Mouse (Mus musculus): Measurements from ENCODE around the gene Rad18. TPM values are rescaled to one million over a fixed set of nuclear protein-coding genes. Genes with fewer than 3 reads are reported as not detected.

Rad18 gene
- polyA plus RNA-seq, 1 experiment from 2014 or later = 64.2 TPM

DNA sequence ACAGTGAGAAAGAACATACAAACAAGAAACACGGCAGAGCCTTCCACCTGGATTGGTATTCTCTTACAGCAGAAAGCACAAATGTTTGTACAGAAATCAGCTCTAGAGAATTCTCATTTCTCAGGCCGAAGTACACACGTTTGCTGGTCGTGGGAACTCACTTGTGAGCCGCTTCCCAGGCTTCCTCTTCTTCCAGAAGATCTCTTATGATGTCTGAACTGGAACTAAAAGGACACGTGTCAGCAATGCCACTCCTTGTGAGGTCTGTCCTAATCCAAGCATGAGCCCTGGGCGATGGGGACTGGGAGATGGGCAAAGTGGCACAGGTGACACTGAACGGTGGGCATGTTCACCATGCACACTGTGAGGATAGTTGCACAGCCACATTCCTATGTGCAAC is 68.2 kb downstream of the Rad18 start:
- no peaks in the 10 kb centered on the region for H3K9me3 ChIP-seq
- no peak overlapping the region for H3K4me3 ChIP-seq
- no peak for DNase-seq (ENCODE audit: extremely low spot score, low spot score)
- H3K27ac ChIP-seq = no peak overlapping the region
- no peaks in the 10 kb centered on the region for H3K27me3 ChIP-seq (ENCODE audit: poor library complexity, severe bottlenecking)
- no peaks in the 10 kb centered on the region for H3K4me1 ChIP-seq
- peaks cover 60% of the 10 kb centered on the region for H3K36me3 ChIP-seq (replicated peaks)
- WGBS = 88% methylated on average over 8 of the region's 8 CpGs

DNA sequence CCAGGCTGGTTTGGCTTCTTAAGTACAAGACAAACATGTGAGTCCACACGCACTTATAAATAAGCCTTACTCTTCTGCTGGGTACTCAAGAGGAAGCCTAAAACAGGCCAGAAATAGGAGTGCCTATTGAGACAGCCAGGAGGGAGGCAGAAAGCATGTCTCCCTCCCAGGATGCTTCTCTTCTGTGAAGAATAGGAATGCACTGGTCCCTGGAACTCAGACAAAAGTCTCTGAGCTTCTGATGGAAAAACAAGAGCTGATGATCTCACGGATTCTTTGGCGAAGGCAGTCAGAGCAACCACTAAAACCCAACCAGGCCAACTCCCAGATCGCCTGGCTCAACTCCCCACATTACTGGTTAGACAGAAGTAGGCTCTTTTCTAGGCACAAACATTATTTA is 74.2 kb downstream of the Rad18 start:
- Histone ChIP-seq H3K4me3 (no peak overlapping the region), H3K27me3 (ENCODE audit: poor library complexity, severe bottlenecking) (no peaks in the 10 kb centered on the region), H3K36me3 (replicated peaks) (peaks cover 69% of the 10 kb centered on the region), H3K4me1 (no peaks in the 10 kb centered on the region), H3K27ac (no peak overlapping the region), H3K9me3 (no peaks in the 10 kb centered on the region)
- DNase-seq (ENCODE audit: extremely low spot score, low spot score) = no peak
- 89% methylated on average over 4 of the region's 4 CpGs for WGBS

DNA sequence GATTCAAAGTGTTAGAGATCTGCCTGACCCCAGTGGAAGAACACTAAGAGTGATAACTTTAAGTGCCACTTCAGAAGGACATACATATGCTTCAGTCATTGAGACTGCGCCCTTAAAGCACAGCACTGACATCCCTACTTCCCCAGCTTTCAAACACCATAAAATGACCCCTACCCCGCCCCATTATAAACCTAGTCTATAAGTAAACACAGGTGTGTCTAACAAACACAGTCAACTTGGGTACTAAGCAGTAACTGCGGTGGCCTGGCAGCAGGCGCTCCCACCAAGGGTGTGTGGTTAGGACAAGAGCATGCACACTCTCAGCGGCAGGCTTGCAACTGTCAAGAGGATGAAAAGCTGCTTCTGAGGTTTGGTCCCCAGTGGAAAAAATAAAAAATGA is 76.5 kb downstream of the Rad18 start:
- 92% methylated on average over 5 of the region's 5 CpGs for WGBS
- H3K4me3 ChIP-seq = no peak overlapping the region
- DNase-seq (ENCODE audit: extremely low spot score, low spot score) = no peak

DNA sequence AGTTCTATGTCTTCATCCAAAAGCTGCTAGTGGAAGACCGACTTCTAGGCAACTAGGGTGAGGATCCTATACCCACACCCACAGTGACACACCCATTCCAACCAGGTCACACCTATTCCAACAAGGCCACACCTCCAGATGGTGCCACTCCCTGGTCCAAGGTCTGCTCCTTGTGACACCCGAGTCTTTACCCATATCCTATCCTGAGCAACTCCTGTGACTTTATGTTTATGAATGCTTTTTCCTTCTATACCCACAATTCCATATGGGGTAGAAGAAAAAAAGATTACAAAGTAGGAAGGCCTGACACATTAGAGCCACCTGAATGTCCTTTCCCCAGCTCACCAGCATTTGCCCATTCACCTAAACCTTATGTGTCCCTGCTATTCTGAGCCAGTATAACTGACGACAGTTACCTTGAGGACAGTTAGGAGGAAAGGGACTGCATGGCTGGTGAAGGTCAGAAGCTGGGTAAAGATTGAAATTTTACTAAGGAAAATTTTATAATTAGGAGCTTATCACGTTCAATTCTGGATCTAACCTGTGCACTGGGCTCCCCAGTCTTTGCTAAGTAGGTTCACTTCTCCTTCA is 78.7 kb downstream of the Rad18 start:
- Histone ChIP-seq H3K4me3 (no peak overlapping the region), H3K36me3 (replicated peaks) (peaks cover 40% of the 10 kb centered on the region), H3K27me3 (ENCODE audit: poor library complexity, severe bottlenecking) (no peaks in the 10 kb centered on the region), H3K27ac (no peak overlapping the region), H3K4me1 (no peaks in the 10 kb centered on the region), H3K9me3 (no peaks in the 10 kb centered on the region)
- WGBS = 93% methylated on average over 4 of the region's 4 CpGs
- DNase-seq (ENCODE audit: extremely low spot score, low spot score) = no peak

More for the DNA sequence above, 76.5 kb downstream of the Rad18 start:
- no peaks in the 10 kb centered on the region for H3K27me3 ChIP-seq (ENCODE audit: poor library complexity, severe bottlenecking)
- no peaks in the 10 kb centered on the region for H3K4me1 ChIP-seq
- H3K9me3 ChIP-seq = no peaks in the 10 kb centered on the region
- no peak overlapping the region for H3K27ac ChIP-seq
- peaks cover 50% of the 10 kb centered on the region for H3K36me3 ChIP-seq (replicated peaks)

DNA sequence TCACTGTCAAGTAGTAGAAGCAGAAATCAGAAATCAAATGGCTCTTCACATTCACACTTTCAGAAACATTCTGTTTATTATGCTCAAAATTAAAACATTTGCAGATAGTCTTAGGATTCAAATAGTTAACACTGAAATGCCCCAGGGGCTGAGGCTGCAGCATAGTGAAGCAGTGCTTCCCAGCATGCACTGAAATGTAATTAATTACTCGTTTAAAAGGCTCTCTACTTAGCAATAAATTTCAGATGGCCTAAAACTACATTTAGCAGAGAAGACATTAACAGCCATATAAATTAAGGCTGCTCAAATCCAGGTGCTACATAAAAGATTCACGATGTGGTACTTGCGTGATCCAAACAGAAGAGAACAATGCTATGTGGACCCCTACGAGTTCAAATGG is 87.5 kb downstream of the Rad18 start:
- no peak overlapping the region for H3K4me3 ChIP-seq
- no peaks in the 10 kb centered on the region for H3K27me3 ChIP-seq (ENCODE audit: poor library complexity, severe bottlenecking)
- H3K36me3 ChIP-seq (replicated peaks) = no peaks in the 10 kb centered on the region
- no peaks in the 10 kb centered on the region for H3K4me1 ChIP-seq
- no peak for DNase-seq (ENCODE audit: extremely low spot score, low spot score)
- H3K9me3 ChIP-seq = no peaks in the 10 kb centered on the region
- no peak overlapping the region for H3K27ac ChIP-seq
- WGBS = 86% methylated on average over 4 of the region's 4 CpGs

DNA sequence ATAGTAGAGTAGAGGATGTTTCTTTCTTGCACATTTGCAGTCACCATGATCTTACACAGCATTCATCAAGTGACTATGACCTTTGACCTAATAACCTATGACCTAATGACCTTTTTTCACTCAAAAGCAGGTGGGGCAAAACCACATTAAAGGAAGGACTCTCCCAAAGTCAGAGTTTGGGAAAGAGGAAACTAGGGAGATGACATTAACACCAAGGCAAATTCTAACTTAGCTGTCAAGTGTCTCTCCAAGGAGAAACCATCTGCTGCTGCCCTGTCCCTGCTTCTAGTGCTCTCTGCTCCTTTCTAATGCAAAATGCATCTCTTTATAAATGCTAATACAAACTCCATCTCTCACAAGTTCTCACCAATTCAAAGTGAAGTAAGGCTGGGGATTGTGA is 92.6 kb downstream of the Rad18 start:
- H3K4me3 ChIP-seq = no peak overlapping the region
- no peaks in the 10 kb centered on the region for H3K9me3 ChIP-seq
- H3K27me3 ChIP-seq (ENCODE audit: poor library complexity, severe bottlenecking) = no peaks in the 10 kb centered on the region
- no peak for DNase-seq (ENCODE audit: extremely low spot score, low spot score)
- H3K27ac ChIP-seq = no peak overlapping the region
- H3K4me1 ChIP-seq = no peaks in the 10 kb centered on the region
- no peaks in the 10 kb centered on the region for H3K36me3 ChIP-seq (replicated peaks)

DNA sequence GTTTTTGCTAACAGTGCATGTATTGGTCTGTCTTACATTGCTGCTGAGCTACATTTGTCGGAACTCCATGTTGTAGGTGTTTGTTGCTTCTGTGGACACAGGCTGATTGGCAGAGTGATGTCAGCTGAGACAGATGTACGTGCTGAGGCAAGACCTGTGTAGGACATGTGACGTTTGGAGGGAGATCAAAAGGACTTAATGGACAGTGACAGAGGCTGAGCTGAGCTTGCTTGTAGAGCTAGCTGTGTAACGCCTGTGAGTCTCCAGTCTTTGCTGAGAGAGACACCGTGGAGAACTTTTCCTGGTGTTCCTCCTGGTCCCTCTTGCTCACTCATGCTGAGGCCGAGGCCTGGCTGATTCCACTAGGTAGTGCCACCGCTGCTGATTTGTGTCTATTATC is 101.5 kb downstream of the Rad18 start:
- Histone ChIP-seq H3K4me1 (no peaks in the 10 kb centered on the region), H3K27ac (no peak overlapping the region), H3K4me3 (no peak overlapping the region), H3K36me3 (replicated peaks) (no peaks in the 10 kb centered on the region), H3K27me3 (ENCODE audit: poor library complexity, severe bottlenecking) (no peaks in the 10 kb centered on the region), H3K9me3 (no peaks in the 10 kb centered on the region)
- WGBS = 94% methylated on average over 7 of the region's 7 CpGs
- no peak for DNase-seq (ENCODE audit: extremely low spot score, low spot score)

DNA sequence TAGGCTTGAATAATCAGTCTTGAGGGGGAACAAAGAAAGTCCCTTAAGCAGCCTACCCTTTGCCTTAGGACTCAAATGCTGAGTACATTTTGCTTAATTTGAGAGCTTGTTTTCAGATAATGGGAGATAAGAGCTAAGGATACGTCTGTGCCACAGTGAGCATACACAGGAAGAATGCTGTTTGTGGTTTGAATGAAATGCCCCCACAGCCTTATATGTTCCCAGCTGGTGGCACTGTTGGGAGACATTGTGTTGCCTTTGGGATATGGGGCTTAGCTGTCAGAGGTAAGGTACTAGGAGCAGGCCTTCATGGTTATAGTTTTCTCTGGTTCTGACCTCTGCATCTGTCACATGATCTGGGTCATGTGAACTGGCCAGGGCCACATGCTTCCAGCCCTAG is 108.6 kb downstream of the Rad18 start:
- no peak overlapping the region for H3K27ac ChIP-seq
- DNase-seq (ENCODE audit: extremely low spot score, low spot score) = no peak
- no peaks in the 10 kb centered on the region for H3K4me1 ChIP-seq
- no peaks in the 10 kb centered on the region for H3K9me3 ChIP-seq
- no peaks in the 10 kb centered on the region for H3K36me3 ChIP-seq (replicated peaks)
- H3K4me3 ChIP-seq = no peak overlapping the region
- 71% methylated on average over 1 of the region's 1 CpGs for WGBS
- H3K27me3 ChIP-seq (ENCODE audit: poor library complexity, severe bottlenecking) = no peaks in the 10 kb centered on the region

DNA sequence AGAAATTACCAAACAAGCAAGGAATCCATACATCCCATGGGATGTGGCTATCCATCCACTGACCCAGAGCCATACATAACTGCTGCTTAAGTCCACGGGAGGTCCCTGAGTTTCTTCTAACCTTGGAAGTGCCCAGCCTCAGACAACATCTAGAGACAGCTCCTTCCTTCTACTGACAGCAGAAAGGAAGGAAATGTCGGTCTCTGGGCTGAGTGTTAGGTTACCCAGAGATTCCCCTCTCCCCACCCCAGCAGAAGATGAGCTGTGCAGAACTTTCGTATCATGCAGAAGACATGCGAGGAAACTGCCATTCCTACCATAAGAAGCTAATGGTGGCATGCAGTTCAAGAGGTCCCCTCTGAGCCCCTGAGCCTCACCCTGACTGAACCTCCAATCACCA is 109.5 kb downstream of the Rad18 start:
- WGBS = 91% methylated on average over 4 of the region's 4 CpGs
- DNase-seq (ENCODE audit: extremely low spot score, low spot score) = no peak

DNA sequence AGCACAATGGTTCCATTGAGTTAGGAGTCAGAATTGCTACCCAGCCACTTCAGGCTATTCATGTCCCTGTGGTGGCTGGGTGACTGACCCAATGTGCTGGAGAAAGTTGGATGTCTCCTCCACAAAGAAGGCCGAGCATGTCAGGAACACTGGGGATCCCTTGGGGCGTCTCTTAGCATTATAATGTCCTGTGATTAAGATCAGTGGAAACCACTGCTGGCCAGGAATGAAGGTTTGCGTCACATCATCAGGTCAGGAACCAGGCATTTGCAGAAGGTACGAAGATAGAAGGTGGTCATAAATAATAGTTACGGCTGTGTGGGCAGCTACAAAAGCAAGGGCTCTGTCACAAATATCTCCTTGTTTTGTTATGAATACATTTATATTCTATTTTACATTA is 111.5 kb downstream of the Rad18 start:
- DNase-seq (ENCODE audit: extremely low spot score, low spot score) = no peak
- no peaks in the 10 kb centered on the region for H3K27me3 ChIP-seq (ENCODE audit: poor library complexity, severe bottlenecking)
- no peaks in the 10 kb centered on the region for H3K9me3 ChIP-seq
- H3K4me3 ChIP-seq = no peak overlapping the region
- no peaks in the 10 kb centered on the region for H3K36me3 ChIP-seq (replicated peaks)
- 82% methylated on average over 5 of the region's 5 CpGs for WGBS
- no peak overlapping the region for H3K27ac ChIP-seq
- H3K4me1 ChIP-seq = peaks cover 4% of the 10 kb centered on the region; the same call in 1 of the 2 replicates

More for the DNA sequence above, 109.5 kb downstream of the Rad18 start:
- Histone ChIP-seq H3K27ac (no peak overlapping the region), H3K9me3 (no peaks in the 10 kb centered on the region), H3K4me1 (peaks cover 3% of the 10 kb centered on the region; the same call in 1 of the 2 replicates), H3K36me3 (replicated peaks) (no peaks in the 10 kb centered on the region), H3K4me3 (no peak overlapping the region), H3K27me3 (ENCODE audit: poor library complexity, severe bottlenecking) (no peaks in the 10 kb centered on the region)

DNA sequence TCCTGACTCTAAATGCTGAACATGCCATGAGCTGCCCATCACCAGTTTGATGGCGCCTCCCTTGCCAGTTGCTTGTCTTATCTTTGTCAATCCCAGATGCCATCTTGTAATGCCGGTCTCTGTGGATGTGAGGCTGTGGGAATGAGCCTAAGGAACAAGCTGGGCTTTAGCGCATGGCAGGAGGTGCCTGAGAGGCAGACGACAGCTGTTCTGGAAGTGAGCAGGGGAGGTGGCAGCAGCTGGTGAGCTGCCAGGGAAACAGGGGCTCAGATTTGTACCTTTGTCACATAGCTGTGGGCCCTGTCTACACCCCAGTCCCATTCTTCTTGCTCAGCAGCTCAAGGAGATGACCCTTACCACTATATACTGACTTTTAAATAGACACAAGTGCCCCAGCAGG is 114.5 kb downstream of the Rad18 start:
- Histone ChIP-seq H3K27ac (no peak overlapping the region), H3K4me1 (peaks cover 4% of the 10 kb centered on the region; the same call in 1 of the 2 replicates), H3K27me3 (ENCODE audit: poor library complexity, severe bottlenecking) (no peaks in the 10 kb centered on the region), H3K4me3 (no peak overlapping the region), H3K36me3 (replicated peaks) (no peaks in the 10 kb centered on the region), H3K9me3 (no peaks in the 10 kb centered on the region)
- DNase-seq (ENCODE audit: extremely low spot score, low spot score) = no peak
- 81% methylated on average over 4 of the region's 4 CpGs for WGBS

DNA sequence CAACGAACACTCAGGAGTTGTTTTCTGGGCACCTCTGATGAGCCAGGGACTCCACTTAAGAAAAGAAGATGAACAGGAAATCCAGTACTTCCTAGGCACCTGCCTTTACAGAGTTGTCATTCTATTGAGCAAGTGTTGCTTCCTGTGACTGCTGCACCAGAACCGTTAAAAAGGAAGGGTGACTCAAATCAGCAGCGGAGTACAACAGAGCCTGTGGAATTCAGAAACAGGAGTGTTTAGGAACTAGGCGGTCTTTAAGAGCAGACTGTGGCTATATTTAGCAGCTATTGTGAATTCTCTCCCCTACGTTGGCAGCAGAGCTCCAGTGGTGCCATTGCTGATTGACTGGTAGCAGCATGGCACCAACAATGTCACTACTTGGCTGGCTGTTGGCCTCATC is 119.3 kb downstream of the Rad18 start:
- Histone ChIP-seq H3K27ac (no peak overlapping the region), H3K9me3 (no peaks in the 10 kb centered on the region), H3K4me3 (no peak overlapping the region), H3K36me3 (replicated peaks) (no peaks in the 10 kb centered on the region), H3K4me1 (peaks cover 3% of the 10 kb centered on the region; the same call in 1 of the 2 replicates), H3K27me3 (ENCODE audit: poor library complexity, severe bottlenecking) (no peaks in the 10 kb centered on the region)
- 82% methylated on average over 5 of the region's 5 CpGs for whole genome bisulfite sequencing
- no peak for DNase-seq (ENCODE audit: extremely low spot score, low spot score)

DNA sequence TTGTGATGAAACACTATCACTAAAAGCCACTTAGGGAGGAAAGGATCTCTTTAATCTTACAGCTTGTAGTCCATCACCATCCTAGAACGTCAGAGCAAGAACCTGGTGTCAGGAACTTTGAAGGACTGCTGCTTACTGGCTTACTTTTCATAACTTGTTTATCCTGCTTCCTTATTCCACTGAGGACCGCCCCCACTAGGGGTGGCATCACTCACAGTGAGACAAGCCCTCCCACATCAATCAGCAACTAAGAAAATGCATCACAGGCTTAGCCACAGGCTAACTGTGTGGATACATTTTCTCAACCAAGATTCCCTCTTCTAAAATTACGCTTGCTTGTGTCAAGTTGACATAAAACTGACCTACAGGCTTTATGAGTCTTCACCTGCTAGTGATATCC is 121.9 kb downstream of the Rad18 start:
- WGBS = 88% methylated on average over 3 of the region's 3 CpGs
- H3K9me3 ChIP-seq = no peaks in the 10 kb centered on the region
- no peaks in the 10 kb centered on the region for H3K27me3 ChIP-seq (ENCODE audit: poor library complexity, severe bottlenecking)
- H3K36me3 ChIP-seq (replicated peaks) = no peaks in the 10 kb centered on the region
- H3K27ac ChIP-seq = no peak overlapping the region
- H3K4me3 ChIP-seq = no peak overlapping the region
- DNase-seq (ENCODE audit: extremely low spot score, low spot score) = no peak
- no peaks in the 10 kb centered on the region for H3K4me1 ChIP-seq

DNA sequence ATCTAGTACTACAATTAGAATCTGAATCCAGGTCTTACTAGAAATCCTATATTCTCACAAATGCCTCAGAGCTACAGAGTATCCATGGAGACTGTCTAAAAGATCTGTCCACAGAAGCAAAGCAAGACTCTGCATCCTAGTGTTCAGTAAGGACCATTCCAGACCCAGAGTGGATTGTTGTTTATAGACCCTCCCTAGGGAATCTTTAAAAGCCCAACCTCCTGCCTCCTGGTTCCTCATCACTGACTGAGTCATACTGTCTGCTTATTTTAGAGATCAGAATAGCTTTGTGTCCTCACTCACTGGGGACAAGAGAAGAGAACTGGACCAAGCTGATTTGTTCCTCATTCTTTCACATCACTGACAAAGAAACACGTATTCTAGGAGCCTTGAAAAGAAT is 126.1 kb downstream of the Rad18 start:
- H3K4me3 ChIP-seq = no peak overlapping the region
- H3K27me3 ChIP-seq (ENCODE audit: poor library complexity, severe bottlenecking) = no peaks in the 10 kb centered on the region
- H3K4me1 ChIP-seq = no peaks in the 10 kb centered on the region
- no peak overlapping the region for H3K27ac ChIP-seq
- no peaks in the 10 kb centered on the region for H3K9me3 ChIP-seq
- WGBS = 58% methylated on average over 1 of the region's 1 CpGs
- no peaks in the 10 kb centered on the region for H3K36me3 ChIP-seq (replicated peaks)
- DNase-seq (ENCODE audit: extremely low spot score, low spot score) = no peak

Data from forebrain, embryonic 10.5 days (tissue).